Mouse (Mus musculus): ENCODE data around the gene Olfr312.
A peak's percentile ranks its signal among the peaks of the same experiment; 100 is the strongest.

Olfr312 gene

DNA sequence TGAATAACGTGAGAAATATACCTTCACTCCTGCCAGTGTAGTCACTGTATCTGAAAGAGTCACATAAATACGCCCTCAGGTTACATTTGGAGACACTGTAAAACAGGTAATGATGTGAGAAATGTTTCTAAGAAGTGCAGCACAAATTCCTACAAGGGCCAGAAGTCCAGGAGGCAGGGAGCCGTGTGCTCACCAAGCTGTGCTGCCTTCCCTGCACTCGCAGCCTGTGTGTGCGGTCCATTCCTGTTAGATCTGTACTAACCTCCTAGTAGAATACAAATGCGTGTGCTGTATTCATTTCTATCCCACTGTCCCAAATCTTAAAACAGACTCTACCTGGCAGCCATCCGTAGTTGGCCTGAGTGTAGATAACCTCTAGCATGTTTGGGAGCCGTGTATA lies 31.7 kb downstream of the Olfr312 start:
- no peak for DNase-seq (ENCODE audit: extremely low read depth, low read depth)

DNA sequence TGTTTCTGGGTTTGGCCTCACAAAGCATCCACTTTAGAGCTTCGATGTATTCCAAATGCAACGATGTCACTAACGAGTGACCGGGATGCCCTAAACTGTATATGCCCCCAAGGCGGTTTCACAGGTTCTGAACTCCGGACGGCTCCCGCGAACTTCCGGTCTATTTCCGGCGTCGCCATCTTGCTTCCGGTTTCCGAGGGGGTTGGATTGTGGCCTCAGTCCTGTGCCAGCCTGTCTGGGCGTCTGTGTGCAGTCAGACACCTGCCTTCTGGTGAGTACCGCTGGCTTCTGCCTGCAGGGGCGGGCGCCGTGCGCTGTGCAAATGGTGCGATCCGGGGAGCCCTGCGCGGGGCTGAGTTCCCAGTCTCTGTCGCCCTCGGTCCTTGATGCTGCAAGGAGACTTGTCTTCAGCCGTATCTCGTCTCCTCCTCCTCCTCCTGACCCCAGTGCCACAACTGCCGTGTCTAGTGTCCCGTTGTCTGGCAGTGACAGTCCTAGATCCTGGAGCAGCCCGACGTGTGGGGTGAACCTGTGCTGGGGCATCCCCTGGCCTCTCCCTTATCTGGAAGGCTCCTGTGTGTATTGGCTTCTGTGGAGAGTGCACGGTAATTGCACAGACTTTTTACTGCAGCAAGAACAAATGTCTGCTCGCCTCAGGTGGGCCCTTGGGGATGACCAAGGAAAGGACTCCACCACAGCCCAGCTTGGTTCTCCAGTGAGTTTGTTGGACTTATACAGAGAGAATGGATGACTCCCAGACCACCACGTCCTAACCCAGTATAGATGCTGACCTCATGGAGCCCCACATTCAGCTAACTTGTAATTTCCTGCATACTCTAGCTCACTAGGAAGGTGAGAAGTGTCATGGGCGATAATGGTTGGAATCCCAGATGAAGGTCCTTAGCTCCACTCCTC lies 38.3 kb downstream of the Olfr312 start, which contains the start of gene 2810021J22Rik:
Gene 2810021J22Rik (plus strand): TSS at position 178 of the 915 bp plus-strand sequence.
- peak; percentile 64 for DNase-seq (ENCODE audit: extremely low read depth, low read depth)

DNA sequence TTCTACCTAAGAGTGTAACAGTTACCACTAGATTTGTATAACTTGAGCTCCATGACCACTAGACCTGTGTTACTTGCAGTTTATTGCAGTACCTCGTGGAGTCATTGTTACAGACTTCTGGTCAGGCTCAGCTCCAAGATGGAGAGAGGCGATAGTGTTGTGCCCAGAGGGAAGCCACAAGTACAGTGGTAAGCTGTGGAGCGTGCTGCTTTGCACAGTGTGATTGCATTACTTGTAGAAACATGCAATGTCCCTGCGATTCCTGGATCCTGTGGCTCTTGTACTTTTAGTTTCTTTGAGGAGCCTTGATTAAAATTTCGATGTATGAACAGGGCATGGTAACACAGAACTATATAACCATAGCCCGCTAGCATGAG lies 38.9 kb downstream of the Olfr312 start:
- no peak for DNase-seq (ENCODE audit: extremely low read depth, low read depth)

DNA sequence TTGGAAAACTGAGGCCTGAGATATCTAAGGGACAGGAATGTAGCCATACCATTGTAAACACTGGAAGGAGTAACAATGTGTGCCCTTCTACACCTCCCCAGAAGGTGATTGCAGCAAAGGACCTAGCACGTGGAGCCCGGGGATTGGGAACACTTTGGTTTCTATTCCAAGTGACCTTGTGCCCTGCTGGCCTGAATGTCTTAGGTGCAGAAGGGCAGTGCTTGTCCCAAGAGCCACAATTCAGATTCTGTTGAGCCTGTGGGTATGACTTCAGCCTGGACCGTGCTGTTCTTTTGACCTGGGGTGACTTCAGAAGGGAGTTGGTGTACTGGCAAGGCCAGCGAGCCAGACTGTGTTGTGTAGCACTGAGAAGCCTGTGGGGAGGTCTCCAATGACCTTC lies 41.9 kb downstream of the Olfr312 start:
- DNase-seq (ENCODE audit: extremely low read depth, low read depth) = no peak

GRCm38 (mm10) chr11:58883756-58884155 lies 54.7 kb downstream of the Olfr312 start:
- DNase-seq (ENCODE audit: extremely low read depth, low read depth) = no peak

Measured in MEL-GATA-1-ER (cell line).